Mouse (Mus musculus) C2C12 (cell line): ENCODE measurements around the gene Sptbn1. TPM values are rescaled to one million over a fixed set of nuclear protein-coding genes. Genes with fewer than 3 reads are reported as not detected.

Experiments used
- H3K27me3 ChIP-seq: one replicate; pipeline ENCODE4 v1.6.1; 2011; ENCODE audit not compliant: control insufficient read depth, insufficient read depth, insufficient read length
- H3K36me3 ChIP-seq: one replicate; pipeline ENCODE4 v1.6.1; 2011; ENCODE audit not compliant: control insufficient read depth, insufficient read depth
- H3K4me3 ChIP-seq: one replicate; pipeline ENCODE4 v1.5.1; 2011; ENCODE audit warnings: mild to moderate bottlenecking, control low read depth; ENCODE audit not compliant: poor library complexity, insufficient read depth, severe bottlenecking
- H3K79me2 ChIP-seq: one replicate; pipeline ENCODE4 v1.6.1; 2011; ENCODE audit not compliant: control insufficient read depth, insufficient read depth
- H3K79me3 ChIP-seq: one replicate; pipeline ENCODE4 v1.6.1; 2011; ENCODE audit warnings: low read depth, control low read depth
- H3ac ChIP-seq: one replicate; pipeline ENCODE3; 2011; ENCODE audit warnings: low read depth; ENCODE audit not compliant: control insufficient read depth, insufficient read length
- CEBPB ChIP-seq: IDR thresholded peaks from one replicate; pipeline ENCODE4 v1.6.1; 2011; ENCODE audit warnings: low read depth, mild to moderate bottlenecking, control low read depth, moderate library complexity
- CTCF ChIP-seq: IDR thresholded peaks from one replicate; pipeline ENCODE4 v1.5.1; 2011; ENCODE audit not compliant: control insufficient read depth, insufficient read depth, insufficient read length
- FOSL1 ChIP-seq: IDR thresholded peaks from one replicate; pipeline ENCODE4 v1.8.0; 2011; ENCODE audit warnings: mild to moderate bottlenecking, low read length; ENCODE audit not compliant: poor library complexity, insufficient read depth, severe bottlenecking
- MAX ChIP-seq: IDR thresholded peaks from one replicate; pipeline ENCODE4 v1.6.1; 2011; ENCODE audit warnings: mild to moderate bottlenecking, control low read depth
- MYOD1 ChIP-seq: IDR thresholded peaks from one replicate; pipeline ENCODE4 v1.6.1; 2011; ENCODE audit warnings: low read depth; ENCODE audit not compliant: control insufficient read depth, insufficient read length
- MYOG ChIP-seq: IDR thresholded peaks from one replicate; pipeline ENCODE4 v1.6.1; 2011; ENCODE audit not compliant: control insufficient read depth, insufficient read length; ENCODE audit errors: extremely low read depth
- USF1 ChIP-seq: IDR thresholded peaks from one replicate; pipeline ENCODE4 v1.6.1; 2011; ENCODE audit warnings: low read depth, mild to moderate bottlenecking, control low read depth, moderate library complexity
- polyA plus RNA-seq: library from polyadenylated mRNA; unstranded; fragments of >200 nt; fragmentation: generic; extraction: Trizol; gene quantifications from one replicate; pipeline ENCODE4 v1.2.1, GENCODE M21; 2012; ENCODE audit warnings: missing spikeins

Gene Sptbn1
- polyA plus RNA-seq, 1 experiment: 50.2 TPM

DNA sequence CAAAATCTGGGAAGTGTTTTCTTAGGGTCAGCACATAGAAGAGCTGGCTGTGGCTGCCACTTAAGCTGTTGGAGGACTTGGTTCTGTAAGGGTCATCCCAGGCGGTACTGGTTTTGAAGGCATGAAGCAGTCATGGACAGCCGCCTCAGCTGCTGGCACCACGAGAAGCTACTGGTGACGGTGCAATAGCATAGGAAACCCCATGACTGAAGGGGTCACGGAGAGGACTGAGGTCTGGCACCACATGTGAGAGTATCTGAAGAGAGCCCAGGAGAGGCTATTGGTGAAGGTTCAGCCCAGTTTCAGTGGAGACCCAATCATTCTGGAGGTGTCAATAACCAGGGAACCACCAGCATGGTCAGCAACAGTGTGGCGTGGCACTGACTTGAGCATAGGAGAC, 135.4 kb downstream of the Sptbn1 start:
- Histone ChIP-seq H3K4me3 (no peak overlapping the region), H3K79me3 (no peaks in the 10 kb centered on the region), H3ac (no peak overlapping the region), H3K36me3 (peaks cover 84% of the 10 kb centered on the region), H3K27me3 (no peaks in the 10 kb centered on the region), H3K79me2 (no peaks in the 10 kb centered on the region)
- TF ChIP-seq MYOD1: no peak
- no peak for TF ChIP-seq FOSL1
- no peak for TF ChIP-seq CEBPB

DNA sequence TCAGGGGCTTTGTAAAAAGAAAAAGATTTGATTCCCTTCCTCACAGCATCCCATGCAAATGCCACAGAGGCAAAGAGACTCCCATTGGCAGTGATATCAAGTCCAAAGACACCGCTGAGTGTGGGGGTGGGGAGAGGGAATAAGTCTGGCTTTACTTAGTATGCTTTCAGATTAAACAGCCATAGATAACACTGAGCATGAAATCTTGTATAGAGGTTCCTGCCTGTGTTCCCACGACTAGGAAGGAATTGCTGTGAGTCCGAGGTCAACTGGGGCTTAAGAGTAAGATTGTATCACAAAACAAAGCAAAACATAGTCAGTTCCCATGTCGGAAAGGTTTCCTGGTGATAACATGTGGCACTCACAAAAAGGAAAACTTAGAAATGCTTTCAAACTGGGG, 136.3 kb downstream of the Sptbn1 start:
- H3K79me2 ChIP-seq: no peaks in the 10 kb centered on the region
- no peak overlapping the region for H3ac ChIP-seq
- H3K27me3 ChIP-seq: no peaks in the 10 kb centered on the region
- TF ChIP-seq FOSL1 (no peak), USF1 (no peak)
- no peaks in the 10 kb centered on the region for H3K79me3 ChIP-seq
- H3K4me3 ChIP-seq: no peak overlapping the region
- peaks cover 81% of the 10 kb centered on the region for H3K36me3 ChIP-seq

DNA sequence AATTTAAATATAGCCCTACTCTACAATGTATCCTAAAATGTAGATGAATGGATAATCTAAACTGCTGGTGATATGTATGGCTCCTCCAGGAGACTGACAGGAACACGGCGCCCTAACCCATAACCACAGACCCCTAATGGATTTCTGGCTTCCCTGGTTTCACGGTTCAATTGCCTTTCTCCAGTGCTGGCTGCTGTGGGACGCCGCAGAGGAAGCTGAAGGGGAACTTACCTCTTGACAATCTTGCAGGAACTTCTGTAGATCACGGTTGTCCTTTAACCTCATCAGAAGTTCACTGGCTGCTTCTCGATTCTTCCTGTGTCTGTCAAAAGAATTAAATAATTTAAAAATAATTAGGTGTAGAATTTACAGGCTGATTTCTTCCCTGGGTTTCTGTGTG, 138.6 kb downstream of the Sptbn1 start:
- H3ac ChIP-seq: no peak overlapping the region
- H3K79me2 ChIP-seq: no peaks in the 10 kb centered on the region
- H3K4me3 ChIP-seq: no peak overlapping the region
- no peaks in the 10 kb centered on the region for H3K79me3 ChIP-seq
- no peaks in the 10 kb centered on the region for H3K27me3 ChIP-seq
- TF ChIP-seq MAX (no peak), USF1 (no peak), MYOG (no peak), MYOD1 (no peak), CTCF (no peak), FOSL1 (no peak), CEBPB (no peak)
- H3K36me3 ChIP-seq: peaks cover 82% of the 10 kb centered on the region

DNA sequence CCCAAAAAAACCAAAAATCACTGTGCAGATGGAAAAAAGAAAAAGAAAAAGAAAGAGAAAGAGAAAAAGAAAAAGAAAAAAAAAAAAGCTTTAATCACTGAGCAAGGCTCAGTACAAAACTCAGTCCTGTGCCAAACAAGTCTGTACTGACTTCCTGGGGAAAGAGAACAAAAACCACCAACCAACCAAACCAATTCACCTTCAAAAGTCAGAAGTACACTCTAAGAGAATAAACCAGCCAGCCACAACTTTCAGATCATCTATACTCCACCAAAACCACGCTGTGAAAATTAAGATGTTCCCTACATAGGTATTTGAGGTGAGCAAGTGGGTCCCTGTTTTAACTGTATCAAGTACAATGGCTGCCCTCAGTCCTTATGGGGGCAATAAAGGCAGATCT, 141.1 kb downstream of the Sptbn1 start:
- Histone ChIP-seq H3K36me3 (peaks cover 76% of the 10 kb centered on the region), H3K79me3 (no peaks in the 10 kb centered on the region), H3K4me3 (no peak overlapping the region), H3K27me3 (no peaks in the 10 kb centered on the region), H3K79me2 (no peaks in the 10 kb centered on the region), H3ac (no peak overlapping the region)
- TF ChIP-seq USF1 (no peak), CTCF (no peak), MYOD1 (no peak), MAX (no peak), MYOG (no peak), CEBPB (no peak), FOSL1 (no peak)

DNA sequence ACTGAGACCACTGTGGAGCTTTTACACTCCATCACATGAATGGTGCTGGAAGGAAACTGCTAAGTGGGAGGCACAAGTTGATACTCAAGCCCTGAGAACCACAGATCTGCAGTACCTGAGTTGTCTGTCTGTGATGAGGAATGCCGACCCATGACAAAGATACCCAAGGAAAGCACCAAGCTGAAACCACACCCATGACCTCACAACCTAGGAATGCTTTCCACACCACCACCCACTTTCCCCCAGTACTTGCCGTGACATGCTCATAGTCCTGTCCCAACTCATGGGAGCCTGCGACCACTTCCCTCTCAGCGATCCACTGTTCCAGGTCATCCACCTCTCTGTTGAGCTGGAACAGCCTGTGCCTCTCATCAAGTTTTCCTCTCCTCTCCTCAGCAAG, 149.9 kb downstream of the Sptbn1 start:
- TF ChIP-seq MYOG (no peak), FOSL1 (no peak), CEBPB (no peak), MYOD1 (no peak), USF1 (no peak), CTCF (no peak), MAX (no peak)
- Histone ChIP-seq H3K4me3 (no peak overlapping the region), H3K36me3 (peaks cover 79% of the 10 kb centered on the region), H3K79me3 (no peaks in the 10 kb centered on the region), H3ac (no peak overlapping the region), H3K79me2 (no peaks in the 10 kb centered on the region), H3K27me3 (no peaks in the 10 kb centered on the region)

DNA sequence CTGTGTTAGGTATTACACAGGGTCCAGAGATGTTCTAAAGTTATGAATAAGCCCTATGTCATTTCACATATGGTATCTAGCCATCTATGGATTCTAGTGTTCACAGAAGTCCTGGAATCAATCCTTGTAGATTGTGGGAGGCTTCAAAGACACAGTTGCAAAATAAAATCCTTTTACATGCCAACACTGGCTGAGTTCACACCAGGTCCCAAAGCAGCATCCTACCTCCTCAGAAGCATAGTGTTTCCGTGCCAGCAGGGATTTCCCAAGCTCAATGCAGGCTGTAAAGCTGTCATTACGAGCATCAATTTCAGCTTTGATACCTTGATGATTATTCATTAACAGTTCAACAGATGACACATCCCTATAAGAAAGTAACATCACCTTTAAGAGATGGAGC, 154.3 kb downstream of the Sptbn1 start:
- peaks cover 85% of the 10 kb centered on the region for H3K36me3 ChIP-seq
- H3K79me3 ChIP-seq: no peaks in the 10 kb centered on the region
- no peaks in the 10 kb centered on the region for H3K27me3 ChIP-seq
- TF ChIP-seq CEBPB (no peak), FOSL1 (no peak), CTCF (no peak), MYOD1 (no peak), MYOG (no peak), USF1 (no peak), MAX (no peak)
- H3ac ChIP-seq: no peak overlapping the region
- H3K79me2 ChIP-seq: no peaks in the 10 kb centered on the region
- H3K4me3 ChIP-seq: no peak overlapping the region
